Mouse (Mus musculus) small intestine, adult 2 months (tissue): ENCODE results near the gene Rapgef4. TPM values are rescaled to one million over a fixed set of nuclear protein-coding genes. Genes with fewer than 3 reads are reported as not detected.

ENCODE experiments used
- H3K27ac ChIP-seq: fragments of 200-500 bp; 2 replicates; pipeline ENCODE4 v1.5.1; 2012; ENCODE audit warnings: low read depth, low read length, control low read depth, inconsistent platforms; ENCODE audit not compliant: insufficient read depth
- H3K27me3 ChIP-seq: fragments of 200-500 bp; 2 replicates; pipeline ENCODE4 v1.6.1; 2012; ENCODE audit warnings: mild to moderate bottlenecking, moderate library complexity, low read length, inconsistent platforms; ENCODE audit not compliant: control insufficient read depth, insufficient read depth
- H3K36me3 ChIP-seq: fragments of 200-500 bp; 2 replicates; pipeline ENCODE4 v1.6.1; 2012; ENCODE audit warnings: mild to moderate bottlenecking, low read length, control low read depth, inconsistent platforms; ENCODE audit not compliant: control insufficient read depth, insufficient read depth
- H3K4me1 ChIP-seq: fragments of 200-500 bp; 2 replicates; pipeline ENCODE4 v1.6.1; 2012; ENCODE audit warnings: low read length, inconsistent platforms, mixed read lengths; ENCODE audit not compliant: control insufficient read depth, insufficient read depth, insufficient read length
- H3K4me3 ChIP-seq: fragments of 200-500 bp; 2 replicates; pipeline ENCODE4 v1.5.1; 2012; ENCODE audit warnings: low read depth, mild to moderate bottlenecking, control low read depth, inconsistent platforms, low read length, moderate library complexity
- CTCF ChIP-seq: fragments of 200-500 bp; IDR thresholded peaks from 2 replicates; pipeline ENCODE4 v1.5.1; 2012; ENCODE audit warnings: low read depth, mild to moderate bottlenecking, control low read depth, inconsistent platforms, low read length, moderate library complexity, mixed read lengths; ENCODE audit not compliant: insufficient replicate concordance, insufficient read length; ENCODE audit errors: extremely low read depth
- POLR2A ChIP-seq: fragments of 200-500 bp; IDR thresholded peaks from 2 replicates; pipeline ENCODE4 v1.6.1; 2012; ENCODE audit warnings: low read depth, mild to moderate bottlenecking, control low read depth, inconsistent platforms, low read length, moderate library complexity
- WGBS: fragments of 180-500 bp; shearing (Covaris S2); methylation state at CpG from one replicate; pipeline ENCODE4 v1.1.7; 2018; 5-methylcytosine and 5-hydroxymethylcytosine counted together
- polyA plus RNA-seq: library from polyadenylated mRNA; depleted of rRNA; stranded (reverse); fragments of >200 nt; gene quantifications from 2 replicates; pipeline ENCODE4 v1.2.3, GENCODE M21; 2012

Gene Rapgef4
- polyA plus RNA-seq, 1 experiment: 2.7 TPM

GRCm38 (mm10) chr2:72241714-72242472 is 260.9 kb downstream of the Rapgef4 start:
- H3K4me3 ChIP-seq: peak overlapping the region; percentile 50
- H3K27ac ChIP-seq: no peak overlapping the region
- TF ChIP-seq CTCF (no peak), POLR2A (no peak)
- no peaks in the 10 kb centered on the region for H3K27me3 ChIP-seq
- 55% methylated on average over 14 of the region's 14 CpGs for WGBS
- peaks cover 8% of the 10 kb centered on the region for H3K4me1 ChIP-seq
- no peaks in the 10 kb centered on the region for H3K36me3 ChIP-seq

GRCm38 (mm10) chr2:72242910-72243675 is 262.1 kb downstream of the Rapgef4 start:
- H3K36me3 ChIP-seq: no peaks in the 10 kb centered on the region
- 23% methylated on average over 12 of the region's 12 CpGs for WGBS
- no peak overlapping the region for H3K27ac ChIP-seq
- no peak overlapping the region for H3K4me3 ChIP-seq
- TF ChIP-seq CTCF: no peak
- TF ChIP-seq POLR2A: no peak
- no peaks in the 10 kb centered on the region for H3K27me3 ChIP-seq
- peaks cover 12% of the 10 kb centered on the region for H3K4me1 ChIP-seq

- Histone ChIP-seq H3K27me3 (no peaks in the 10 kb centered on the region), H3K4me1 (peaks cover 12% of the 10 kb centered on the region), H3K4me3 (no peak overlapping the region), H3K36me3 (no peaks in the 10 kb centered on the region), H3K27ac (no peak overlapping the region)
- TF ChIP-seq CTCF (no peak), POLR2A (no peak)
- 78% methylated on average over 4 of the region's 4 CpGs for WGBS
These were observed 264.6 kb downstream of the Rapgef4 start for GRCm38 (mm10) chr2:72245631-72246030.

DNA sequence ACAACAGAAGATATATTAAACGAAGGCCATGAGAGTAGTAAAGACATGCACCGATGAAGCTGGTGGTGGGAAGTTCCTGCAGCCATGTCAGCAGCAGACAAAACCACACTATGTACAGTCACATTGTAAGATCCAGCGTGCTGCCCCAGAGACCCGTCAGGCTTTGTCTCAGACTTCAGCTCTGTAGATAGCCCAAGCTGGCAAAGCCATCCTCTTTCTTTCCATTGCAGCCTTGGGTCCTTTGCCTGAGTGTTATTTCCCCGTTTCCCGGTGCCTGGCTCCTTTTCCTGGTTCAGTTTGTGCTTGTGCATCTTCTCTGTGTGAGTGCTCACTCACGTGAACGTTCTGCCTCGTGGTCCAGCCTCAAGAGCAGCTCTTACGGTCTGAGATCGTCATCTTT is 265.3 kb downstream of the Rapgef4 start:
- H3K36me3 ChIP-seq: no peaks in the 10 kb centered on the region
- TF ChIP-seq POLR2A: no peak
- no peak for TF ChIP-seq CTCF
- H3K27ac ChIP-seq: no peak overlapping the region
- H3K27me3 ChIP-seq: no peaks in the 10 kb centered on the region
- H3K4me3 ChIP-seq: no peak overlapping the region
- peaks cover 12% of the 10 kb centered on the region for H3K4me1 ChIP-seq
- WGBS: 93% methylated on average over 11 of the region's 11 CpGs

DNA sequence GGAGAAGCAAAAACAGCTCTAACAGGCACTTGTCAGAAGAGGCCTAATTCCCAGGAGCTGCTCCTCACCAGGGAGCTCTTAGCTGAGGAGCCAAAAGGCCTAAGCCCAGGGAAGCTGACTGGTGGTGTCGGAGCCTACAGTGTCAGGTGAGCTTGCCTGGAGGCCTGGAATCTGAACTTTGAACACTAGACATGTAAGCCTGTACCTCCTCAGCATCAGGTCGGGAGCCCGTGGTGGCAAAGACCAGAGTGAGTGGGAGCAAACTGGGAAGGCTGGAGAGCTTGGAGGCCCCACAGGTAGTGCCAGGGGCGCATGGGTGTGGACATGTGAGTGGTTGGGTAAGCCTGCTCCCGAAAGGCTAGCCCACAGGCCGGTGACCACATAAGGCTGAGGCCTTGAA is 266.8 kb downstream of the Rapgef4 start:
- no peak overlapping the region for H3K4me3 ChIP-seq
- WGBS: 48% methylated on average over 6 of the region's 6 CpGs
- no peaks in the 10 kb centered on the region for H3K27me3 ChIP-seq
- H3K27ac ChIP-seq: no peak overlapping the region
- no peaks in the 10 kb centered on the region for H3K36me3 ChIP-seq
- TF ChIP-seq POLR2A (no peak), CTCF (no peak)
- peaks cover 8% of the 10 kb centered on the region for H3K4me1 ChIP-seq

DNA sequence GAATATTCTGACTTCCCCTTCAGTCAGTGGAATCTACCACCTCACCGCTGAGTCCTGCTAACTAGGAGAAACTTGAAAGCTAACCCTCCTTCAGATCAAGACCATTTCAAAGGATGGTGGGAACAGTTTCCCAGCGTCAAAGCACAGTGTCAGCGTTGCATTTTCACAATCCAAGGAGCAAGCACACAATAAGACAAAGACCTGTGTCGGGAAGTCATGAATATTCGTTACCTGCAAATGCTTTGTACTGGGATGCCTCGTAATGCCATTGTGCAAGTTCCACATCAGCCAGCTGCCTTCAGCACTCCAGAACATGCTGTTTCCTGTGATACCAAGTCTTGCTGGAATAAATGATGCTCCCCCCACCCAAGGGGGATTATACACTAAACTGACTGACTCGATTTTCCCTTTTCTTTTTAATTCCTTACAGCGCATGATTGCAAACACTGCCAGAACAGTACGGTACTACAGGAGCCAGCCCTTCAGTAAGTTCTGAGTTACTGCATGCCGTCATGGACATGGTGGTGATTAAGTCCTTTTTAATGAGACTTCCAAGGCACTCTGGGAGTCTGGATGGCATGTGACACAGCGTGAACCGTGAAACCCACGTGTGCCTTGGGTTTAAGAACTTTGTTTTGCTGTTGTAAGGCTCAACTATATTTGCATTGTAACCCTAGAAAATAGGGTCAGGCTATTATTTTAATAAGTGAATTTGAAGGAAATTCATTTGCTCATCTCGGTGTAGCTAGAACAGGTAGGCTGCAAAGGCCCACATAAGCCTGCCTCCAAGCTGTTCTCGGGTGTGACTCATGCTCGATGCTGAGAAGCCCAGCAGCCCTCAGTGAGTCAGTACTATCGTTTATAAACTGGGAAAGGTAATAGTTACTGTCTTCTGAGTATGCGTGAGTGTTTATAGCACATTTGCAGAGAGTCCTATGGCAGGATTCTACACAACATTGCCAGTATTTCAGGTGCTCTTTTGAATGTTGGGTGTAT is 271.8 kb downstream of the Rapgef4 start:
- H3K4me3 ChIP-seq: no peak overlapping the region
- TF ChIP-seq POLR2A (no peak), CTCF (no peak)
- peaks cover 7% of the 10 kb centered on the region for H3K4me1 ChIP-seq
- no peak overlapping the region for H3K27ac ChIP-seq
- H3K36me3 ChIP-seq: no peaks in the 10 kb centered on the region
- 83% methylated on average over 18 of the region's 18 CpGs for WGBS
- H3K27me3 ChIP-seq: no peaks in the 10 kb centered on the region
